Mouse (Mus musculus): Measurements from ENCODE around the gene Eif6.
"Not testable (repeated sequence)": the region's sequence is repeated elsewhere in the genome, so short reads cannot be mapped to it uniquely, and the experiment has no call there.

The Eif6 gene

GRCm38 (mm10) chr2:155826630-155827424, at the start of gene Eif6:
Gene Eif6 (minus strand): TSS chr2:155826925.
- peak; percentile 94 for DNase-seq (ENCODE audit: low spot score)

GRCm38 (mm10) chr2:155873636-155874035, 46.9 kb upstream of the Eif6 start:
- no peak for DNase-seq (ENCODE audit: low spot score)

- DNase-seq (ENCODE audit: low spot score): no peak
Observed at GRCm38 (mm10) chr2:155872930-155873507, 46.3 kb upstream of the Eif6 start.

- no peak for DNase-seq (ENCODE audit: low spot score)
Observed at GRCm38 (mm10) chr2:155872486-155872885, 45.8 kb upstream of the Eif6 start.

GRCm38 (mm10) chr2:155869772-155870171, 43.0 kb upstream of the Eif6 start:
- DNase-seq (ENCODE audit: low spot score): peak; percentile 66

- DNase-seq (ENCODE audit: low spot score): no peak
Observed at GRCm38 (mm10) chr2:155868320-155868719, 41.6 kb upstream of the Eif6 start.

GRCm38 (mm10) chr2:155863301-155863867, 36.7 kb upstream of the Eif6 start:
- no peak for DNase-seq (ENCODE audit: low spot score)

- DNase-seq (ENCODE audit: low spot score): no peak
Observed at GRCm38 (mm10) chr2:155862573-155863300, 36.0 kb upstream of the Eif6 start.

GRCm38 (mm10) chr2:155861581-155861980, 34.9 kb upstream of the Eif6 start:
- DNase-seq (ENCODE audit: low spot score): no peak

- peak; percentile 53 for DNase-seq (ENCODE audit: low spot score)
Observed at GRCm38 (mm10) chr2:155860102-155860501, 33.4 kb upstream of the Eif6 start.

GRCm38 (mm10) chr2:155852536-155852935, 25.8 kb upstream of the Eif6 start:
- no peak for DNase-seq (ENCODE audit: low spot score)

- no peak for DNase-seq (ENCODE audit: low spot score)
Observed at GRCm38 (mm10) chr2:155850120-155850519, 23.4 kb upstream of the Eif6 start.

GRCm38 (mm10) chr2:155849464-155849863, 22.7 kb upstream of the Eif6 start:
- DNase-seq (ENCODE audit: low spot score): no peak

GRCm38 (mm10) chr2:155848291-155848690, 21.6 kb upstream of the Eif6 start:
- peak; percentile 74 for DNase-seq (ENCODE audit: low spot score)

- DNase-seq (ENCODE audit: low spot score): no peak
Observed at GRCm38 (mm10) chr2:155846930-155847329, 20.2 kb upstream of the Eif6 start.

GRCm38 (mm10) chr2:155838961-155839360, 12.2 kb upstream of the Eif6 start:
- no peak for DNase-seq (ENCODE audit: low spot score)

GRCm38 (mm10) chr2:155837961-155838360, 11.2 kb upstream of the Eif6 start:
- no peak for DNase-seq (ENCODE audit: low spot score)

- no peak for DNase-seq (ENCODE audit: low spot score)
Observed at GRCm38 (mm10) chr2:155834732-155835131, 8.0 kb upstream of the Eif6 start, which contains the start of gene Fam83c. Gene Fam83c (minus strand): TSS chr2:155834854.

- not testable (repeated sequence) for DNase-seq (ENCODE audit: low spot score)
Observed at GRCm38 (mm10) chr2:155832087-155832486, 5.4 kb upstream of the Eif6 start.

- DNase-seq (ENCODE audit: low spot score): peak; percentile 32
Observed at GRCm38 (mm10) chr2:155831302-155831701, 4.6 kb upstream of the Eif6 start.

- no peak for DNase-seq (ENCODE audit: low spot score)
Observed at GRCm38 (mm10) chr2:155830841-155831240, 4.1 kb upstream of the Eif6 start.

GRCm38 (mm10) chr2:155825904-155826629, 658 bp downstream of the Eif6 start:
- DNase-seq (ENCODE audit: low spot score): peak; percentile 59

All from yolk sac, embryonic 10.5 days (tissue).